Mouse (Mus musculus): ENCODE data around the gene Map3k12.

GRCm38 (mm10) chr15:102505073-102505769 lies 11.6 kb downstream of the Map3k12 start:
- TF ChIP-seq EP300 (IDR thresholded peaks at IDR 0.05; ENCODE audit: low read depth) (no peak), CTCF (IDR thresholded peaks at IDR 0.05; ENCODE audit: low read depth) (no peak)
